Mouse (Mus musculus): ENCODE results near the gene Adam19. TPM values are rescaled to one million over a fixed set of nuclear protein-coding genes. Genes with fewer than 3 reads are reported as not detected.
A peak's percentile ranks its signal among the peaks of the same experiment; 100 is the strongest.
"Not testable (repeated sequence)": the region's sequence is repeated elsewhere in the genome, so short reads cannot be mapped to it uniquely, and the experiment has no call there.

Gene Adam19
- polyA plus RNA-seq, 1 experiment from 2014 or later = 24.7 TPM

GRCm38 (mm10) chr11:46036374-46036773 lies 19.4 kb upstream of the Adam19 start:
- no peaks in the 10 kb centered on the region for H3K27me3 ChIP-seq (replicated peaks)
- WGBS = 88% methylated on average over 10 of the region's 10 CpGs
- no peak overlapping the region for H3K4me2 ChIP-seq
- H3K27ac ChIP-seq (replicated peaks) = no peak overlapping the region
- no peak overlapping the region for H3K9ac ChIP-seq
- H3K4me1 ChIP-seq = peaks cover 8% of the 10 kb centered on the region; the same call in 1 of the 2 replicates
- no peaks in the 10 kb centered on the region for H3K9me3 ChIP-seq
- H3K4me3 ChIP-seq = no peak overlapping the region
- H3K36me3 ChIP-seq = no peaks in the 10 kb centered on the region
- no peak for ATAC-seq (ENCODE audit: extremely low read depth, insufficient number of reproducible peaks, low FRiP score, low TSS enrichment)

- Histone ChIP-seq H3K36me3 (no peaks in the 10 kb centered on the region), H3K27ac (replicated peaks) (no peak overlapping the region), H3K4me2 (no peak overlapping the region), H3K9ac (no peak overlapping the region), H3K9me3 (no peaks in the 10 kb centered on the region), H3K4me1 (peaks cover 8% of the 10 kb centered on the region; the same call in 1 of the 2 replicates), H3K27me3 (replicated peaks) (no peaks in the 10 kb centered on the region), H3K4me3 (no peak overlapping the region)
- ATAC-seq (ENCODE audit: extremely low read depth, insufficient number of reproducible peaks, low FRiP score, low TSS enrichment) = no peak
- 71% methylated on average over 15 of the region's 15 CpGs for WGBS
Observed at GRCm38 (mm10) chr11:46038901-46039300, 16.9 kb upstream of the Adam19 start.

GRCm38 (mm10) chr11:46039335-46039734 lies 16.5 kb upstream of the Adam19 start:
- no peak overlapping the region for H3K4me3 ChIP-seq
- H3K9me3 ChIP-seq = no peaks in the 10 kb centered on the region
- no peaks in the 10 kb centered on the region for H3K36me3 ChIP-seq
- H3K27me3 ChIP-seq (replicated peaks) = no peaks in the 10 kb centered on the region
- peaks cover 8% of the 10 kb centered on the region; the same call in 1 of the 2 replicates for H3K4me1 ChIP-seq
- WGBS = 62% methylated on average over 11 of the region's 11 CpGs
- no peak for ATAC-seq (ENCODE audit: extremely low read depth, insufficient number of reproducible peaks, low FRiP score, low TSS enrichment)
- no peak overlapping the region for H3K27ac ChIP-seq (replicated peaks)
- no peak overlapping the region for H3K9ac ChIP-seq
- H3K4me2 ChIP-seq = no peak overlapping the region

- Histone ChIP-seq H3K27me3 (replicated peaks) (no peaks in the 10 kb centered on the region), H3K4me1 (peaks cover 8% of the 10 kb centered on the region; the same call in 1 of the 2 replicates), H3K9ac (no peak overlapping the region), H3K27ac (replicated peaks) (peak overlapping the region; percentile 20; the same call in 1 of the 2 replicates), H3K36me3 (no peaks in the 10 kb centered on the region), H3K9me3 (no peaks in the 10 kb centered on the region), H3K4me2 (no peak overlapping the region), H3K4me3 (no peak overlapping the region)
- WGBS = 71% methylated on average over 9 of the region's 9 CpGs
- ATAC-seq (ENCODE audit: extremely low read depth, insufficient number of reproducible peaks, low FRiP score, low TSS enrichment) = no peak
Observed at GRCm38 (mm10) chr11:46040841-46041556, 14.8 kb upstream of the Adam19 start.

- Histone ChIP-seq H3K4me1 (peaks cover 8% of the 10 kb centered on the region; the same call in 1 of the 2 replicates), H3K27ac (replicated peaks) (peak overlapping the region; percentile 20; the same call in 1 of the 2 replicates), H3K36me3 (no peaks in the 10 kb centered on the region), H3K4me3 (no peak overlapping the region), H3K9ac (no peak overlapping the region), H3K4me2 (no peak overlapping the region), H3K9me3 (no peaks in the 10 kb centered on the region), H3K27me3 (replicated peaks) (no peaks in the 10 kb centered on the region)
- 64% methylated on average over 12 of the region's 12 CpGs for WGBS
- no peak for ATAC-seq (ENCODE audit: extremely low read depth, insufficient number of reproducible peaks, low FRiP score, low TSS enrichment)
Observed at GRCm38 (mm10) chr11:46041607-46042267, 14.1 kb upstream of the Adam19 start.

GRCm38 (mm10) chr11:46044781-46045180 lies 11.0 kb upstream of the Adam19 start:
- 91% methylated on average over 5 of the region's 5 CpGs for WGBS
- H3K4me3 ChIP-seq = no peak overlapping the region
- no peak overlapping the region for H3K4me2 ChIP-seq

GRCm38 (mm10) chr11:46047264-46047663 lies 8.5 kb upstream of the Adam19 start:
- WGBS = 65% methylated on average over 3 of the region's 3 CpGs
- Histone ChIP-seq H3K9ac (no peak overlapping the region), H3K4me1 (no peaks in the 10 kb centered on the region), H3K36me3 (no peaks in the 10 kb centered on the region), H3K4me2 (no peak overlapping the region), H3K4me3 (no peak overlapping the region), H3K27me3 (replicated peaks) (no peaks in the 10 kb centered on the region), H3K27ac (replicated peaks) (no peak overlapping the region), H3K9me3 (no peaks in the 10 kb centered on the region)
- ATAC-seq (ENCODE audit: extremely low read depth, insufficient number of reproducible peaks, low FRiP score, low TSS enrichment) = no peak

More at GRCm38 (mm10) chr11:46044781-46045180, 11.0 kb upstream of the Adam19 start:
- Histone ChIP-seq H3K4me1 (peaks cover under 1% of the 10 kb centered on the region; the same call in 1 of the 2 replicates), H3K36me3 (no peaks in the 10 kb centered on the region), H3K9ac (no peak overlapping the region), H3K27me3 (replicated peaks) (no peaks in the 10 kb centered on the region), H3K27ac (replicated peaks) (no peak overlapping the region), H3K9me3 (no peaks in the 10 kb centered on the region)
- ATAC-seq (ENCODE audit: extremely low read depth, insufficient number of reproducible peaks, low FRiP score, low TSS enrichment) = no peak

- not testable (repeated sequence) for ATAC-seq (ENCODE audit: extremely low read depth, insufficient number of reproducible peaks, low FRiP score, low TSS enrichment); H3K27me3 ChIP-seq (replicated peaks); H3K9me3 ChIP-seq; H3K27ac ChIP-seq (replicated peaks); H3K36me3 ChIP-seq; H3K9ac ChIP-seq
- Histone ChIP-seq H3K4me2 (peak within 1 kb of the TSS; percentile 63), H3K4me1 (peaks cover 18% of the 10 kb centered on the region), H3K4me3 (peak within 1 kb of the TSS; percentile 40)
- 25% methylated on average over 19 of the region's 19 CpGs for WGBS
Observed at GRCm38 (mm10) chr11:46052105-46052659, 3.6 kb upstream of the Adam19 start, which contains the start of gene Gm12166. TSS of gene Gm12166 (minus strand) at chr11:46052321.

GRCm38 (mm10) chr11:46053457-46053856 lies 2.3 kb upstream of the Adam19 start:
- WGBS = 87% methylated on average over 3 of the region's 3 CpGs
- ATAC-seq (ENCODE audit: extremely low read depth, insufficient number of reproducible peaks, low FRiP score, low TSS enrichment); H3K9ac ChIP-seq; H3K4me3 ChIP-seq; H3K9me3 ChIP-seq; H3K4me2 ChIP-seq; H3K36me3 ChIP-seq; H3K27me3 ChIP-seq (replicated peaks); H3K27ac ChIP-seq (replicated peaks): not testable (repeated sequence)
- peaks cover 23% of the 10 kb centered on the region for H3K4me1 ChIP-seq

GRCm38 (mm10) chr11:46054311-46054710 lies 1.5 kb upstream of the Adam19 start:
- Histone ChIP-seq H3K27me3 (replicated peaks) (no peaks in the 10 kb centered on the region), H3K9ac (no peak overlapping the region), H3K9me3 (no peaks in the 10 kb centered on the region), H3K27ac (replicated peaks) (peak overlapping the region; percentile 92; the same call in 1 of the 2 replicates), H3K4me1 (peaks cover 25% of the 10 kb centered on the region), H3K4me2 (no peak overlapping the region), H3K4me3 (no peak overlapping the region), H3K36me3 (no peaks in the 10 kb centered on the region)
- no peak for ATAC-seq (ENCODE audit: extremely low read depth, insufficient number of reproducible peaks, low FRiP score, low TSS enrichment)
- WGBS = 35% methylated on average over 5 of the region's 5 CpGs
